Mouse (Mus musculus): ENCODE results near the gene Zscan22.
"Not testable (repeated sequence)": the region's sequence is repeated elsewhere in the genome, so short reads cannot be mapped to it uniquely, and the experiment has no call there.

The Zscan22 gene

GRCm38 (mm10) chr7:12927693-12928589 lies 30.3 kb downstream of the Zscan22 start:
- DNase-seq (ENCODE audit: low spot score), result peak; percentile 2

- no peak for DNase-seq (ENCODE audit: low spot score)
Measured at GRCm38 (mm10) chr7:12933615-12934140, 36.1 kb downstream of the Zscan22 start.

- DNase-seq (ENCODE audit: low spot score), result no peak
Measured at GRCm38 (mm10) chr7:12934808-12935207, 37.2 kb downstream of the Zscan22 start.

- DNase-seq (ENCODE audit: low spot score), result not testable (repeated sequence)
Measured at GRCm38 (mm10) chr7:12937254-12937803, 39.7 kb downstream of the Zscan22 start.

GRCm38 (mm10) chr7:12940599-12940998 lies 43.0 kb downstream of the Zscan22 start:
- no peak for DNase-seq (ENCODE audit: low spot score)

GRCm38 (mm10) chr7:12943488-12943887 lies 45.9 kb downstream of the Zscan22 start:
- no peak for DNase-seq (ENCODE audit: low spot score)

GRCm38 (mm10) chr7:12949032-12949871 lies 51.6 kb downstream of the Zscan22 start:
- peak; percentile 97 for DNase-seq (ENCODE audit: low spot score)

GRCm38 (mm10) chr7:12949872-12950229 lies 52.2 kb downstream of the Zscan22 start:
- no peak for DNase-seq (ENCODE audit: low spot score)

GRCm38 (mm10) chr7:12954896-12955295 lies 57.3 kb downstream of the Zscan22 start:
- DNase-seq (ENCODE audit: low spot score), result no peak

GRCm38 (mm10) chr7:12957511-12957910 lies 59.9 kb downstream of the Zscan22 start:
- DNase-seq (ENCODE audit: low spot score), result no peak

Measured in lung, postnatal 25 days (tissue).